8 mouse cellular contexts compared by ENCODE assay signal in the genomic region with DNA sequence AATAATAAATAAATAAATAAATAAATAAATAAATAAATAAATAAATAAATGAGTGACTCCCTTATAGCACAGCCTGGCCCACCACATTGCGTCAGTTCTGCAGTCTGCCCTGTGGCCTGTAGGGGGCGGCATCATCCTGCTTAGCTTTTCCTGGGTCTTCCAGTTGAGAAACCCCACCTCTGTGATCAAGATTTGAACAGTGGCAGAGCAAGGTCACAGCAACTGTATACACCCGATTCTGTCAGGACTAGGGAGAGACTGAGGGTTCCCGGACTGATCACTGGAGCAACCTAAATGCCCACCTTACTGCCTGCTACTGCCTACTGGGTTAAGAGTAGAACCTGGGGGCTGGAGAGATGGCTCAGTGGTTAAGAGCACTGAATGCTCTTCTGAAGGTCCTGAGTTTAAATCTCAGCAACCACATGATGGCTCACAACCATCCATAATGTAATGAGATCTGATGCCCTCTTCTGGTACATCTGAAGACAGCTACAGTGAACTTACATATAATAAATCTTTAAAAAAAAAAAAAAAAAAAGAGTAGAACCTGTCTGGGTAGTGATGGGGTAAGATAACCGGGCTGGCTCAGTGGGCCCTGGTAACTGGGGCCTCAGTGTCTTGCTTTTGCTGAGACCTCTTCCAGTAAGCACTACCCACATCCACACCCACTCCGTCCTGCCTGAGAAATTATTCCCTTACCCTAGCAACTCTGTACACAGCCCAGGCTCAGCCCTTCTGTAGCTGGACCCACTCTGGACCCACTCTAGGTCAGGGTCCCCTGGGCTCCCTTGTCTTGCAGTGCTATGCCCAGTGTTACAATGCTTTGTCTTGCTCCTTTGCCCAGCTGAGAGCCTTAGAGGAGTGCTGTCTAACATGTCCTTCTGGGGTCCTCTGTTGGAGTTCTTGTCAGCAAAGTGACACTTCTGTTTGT. TPM values are rescaled to one million over a fixed set of nuclear protein-coding genes. Genes with fewer than 3 reads are reported as not detected.
A peak's percentile ranks its signal among the peaks of the same experiment; 100 is the strongest.
DNase-seq lines count a peak whose midpoint lies in the region; ATAC-seq and TF ChIP-seq lines count a peak whose summit lies in the region.

No protein-coding gene starts in this region.

- H3K27ac ChIP-seq in cerebellum, adult 2 months (ENCODE audit: insufficient read depth, low read length) = no peak overlapping the region

- H3K4me1 ChIP-seq in cerebellum, adult 2 months (ENCODE audit: control insufficient read depth, insufficient read depth, low read length) = no peaks in the 10 kb centered on the region

- peak; percentile 78 for DNase-seq in cerebellum, adult 11 months
- DNase-seq in cerebellum, adult 2 months = peak; percentile 77 to 85
- DNase-seq in gastrocnemius, adult 8-10 months (ENCODE audit: low spot score in 2 of 2) = peak; percentile 78 to 81
- peak; percentile 55 to 64 for DNase-seq in left cerebral cortex, adult 8-10 months (ENCODE audit: low spot score in 2 of 2)
- DNase-seq in right cerebral cortex, postnatal 4 days = peak; percentile 64

- no peak for TF ChIP-seq POLR2A in cerebellum, adult 2 months (IDR thresholded peaks at IDR 0.05; ENCODE audit: borderline replicate concordance, insufficient read depth, low read length)

- H3K27me3 ChIP-seq in cerebellum, adult 2 months (ENCODE audit: control insufficient read depth, insufficient read depth, low read length) = no peaks in the 10 kb centered on the region

- 33% methylated on average over 6 of the region's 6 CpGs for WGBS in cerebellum, adult 2 months

- no peak; the same call in 1 of the 2 replicates for ATAC-seq in cerebellum, adult (ENCODE audit: insufficient number of reproducible peaks, low FRiP score, low TSS enrichment)
- peak; percentile 70 for ATAC-seq in inflammation-experienced regulatory T-cells, adult 6 months
- peak; percentile 87 for ATAC-seq in megakaryocyte, adult 5-6 weeks (ENCODE audit: poor library complexity, severe bottlenecking)

- no peak overlapping the region for H3K4me3 ChIP-seq in cerebellum, adult 2 months (replicated peaks; ENCODE audit: insufficient read depth, low read depth, low read length)

- TF ChIP-seq CTCF in cerebellum, adult 2 months (IDR thresholded peaks at IDR 0.05; ENCODE audit: borderline replicate concordance, insufficient read depth, low read depth, low read length) = peak; percentile 79

RNA-seq across cellular contexts. Expression of a gene that starts 8.3 kb away (rescaled TPM):
- polyA plus RNA-seq in cerebellum, adult 2 months (2012; rRNA removed) = 37.2 and 38.2 TPM in 2 replicates
- total RNA-seq in gastrocnemius, adult 8-10 months (2022) = 1 to 10 TPM; 6.4 to 9.8 (median 7.9) TPM
- polyA plus RNA-seq in inflammation-experienced regulatory T-cells, adult 6 months (2017; shearing (Covaris generic)) = 1 to 10 TPM; 4.1 to 6.0 (median 5.3) TPM
- 10 to 100 TPM; 25.9 to 28.3 (median 26.3) TPM for total RNA-seq in left cerebral cortex, adult 8-10 months (2022)
- 8.0 and 10.6 TPM in 2 replicates for total RNA-seq in megakaryocyte, adult 5-6 weeks (2015)
- total RNA-seq in megakaryocyte, adult 5-6 weeks (2017) = 4.5 and 6.2 TPM in 2 replicates

RNA-seq across cellular contexts. Expression of a gene that starts 13.4 kb away (rescaled TPM):
- polyA plus RNA-seq in cerebellum, adult 2 months (2012; rRNA removed) = 3.8 and 3.9 TPM in 2 replicates
- 10 to 100 TPM; 18.5 to 23.0 (median 19.6) TPM for total RNA-seq in gastrocnemius, adult 8-10 months (2022)
- polyA plus RNA-seq in inflammation-experienced regulatory T-cells, adult 6 months (2017; shearing (Covaris generic)) = under 1 TPM in 2 of 3 experiments, not detected in 1; 0.05 to 0.08 TPM
- total RNA-seq in left cerebral cortex, adult 8-10 months (2022) = 10 to 100 TPM in 1 of 4 experiments, 1 to 10 TPM in 3; 7.9 to 10.6 (median 8.4) TPM
- total RNA-seq in megakaryocyte, adult 5-6 weeks (2015) = 15.2 and 17.9 TPM in 2 replicates
- total RNA-seq in megakaryocyte, adult 5-6 weeks (2017) = 12.5 and 13.6 TPM in 2 replicates
